Mouse (Mus musculus): Measurements from ENCODE around the gene Ifrd1. TPM values are rescaled to one million over a fixed set of nuclear protein-coding genes. Genes with fewer than 3 reads are reported as not detected.

The Ifrd1 gene
- polyA plus RNA-seq, 2 experiments: 45.1 to 120 TPM

- H3K4me1 ChIP-seq (ENCODE audit: control insufficient read depth, insufficient read depth, low read length): no peaks in the 10 kb centered on the region
- H3K27me3 ChIP-seq (ENCODE audit: control insufficient read depth, insufficient read depth, low read length): no peaks in the 10 kb centered on the region
- WGBS: 72% methylated on average over 4 of the region's 4 CpGs
- H3K27ac ChIP-seq (replicated peaks; ENCODE audit: low read depth, low read length): no peak overlapping the region
- H3K9me3 ChIP-seq (ENCODE audit: control insufficient read depth, low read length): no peaks in the 10 kb centered on the region
- no peak for TF ChIP-seq POLR2A (IDR thresholded peaks at IDR 0.05; ENCODE audit: borderline replicate concordance, extremely low read depth, insufficient read depth, insufficient read length)
- DNase-seq (ENCODE audit: low spot score) (no peak), ATAC-seq (ENCODE audit: low FRiP score, low read depth) (no peak)
- H3K36me3 ChIP-seq (ENCODE audit: control insufficient read depth, insufficient read depth, low read length): no peaks in the 10 kb centered on the region
- H3K4me2 ChIP-seq (replicated peaks; ENCODE audit: low read depth, low read length, severe bottlenecking): no peak overlapping the region
- no peak overlapping the region for H3K9ac ChIP-seq (ENCODE audit: low read depth, low read length, severe bottlenecking)
- no peak overlapping the region for H3K4me3 ChIP-seq (replicated peaks; ENCODE audit: low read length)
These were observed 5.1 kb downstream of the Ifrd1 start for GRCm38 (mm10) chr12:40243241-40243640.

- Histone ChIP-seq H3K4me2 (replicated peaks; ENCODE audit: low read depth, low read length, severe bottlenecking) (no peak overlapping the region), H3K9me3 (ENCODE audit: control insufficient read depth, low read length) (no peaks in the 10 kb centered on the region), H3K27me3 (ENCODE audit: control insufficient read depth, insufficient read depth, low read length) (no peaks in the 10 kb centered on the region), H3K9ac (ENCODE audit: low read depth, low read length, severe bottlenecking) (no peak overlapping the region), H3K4me3 (replicated peaks; ENCODE audit: low read length) (no peak overlapping the region), H3K4me1 (ENCODE audit: control insufficient read depth, insufficient read depth, low read length) (no peaks in the 10 kb centered on the region), H3K27ac (replicated peaks; ENCODE audit: low read depth, low read length) (no peak overlapping the region), H3K36me3 (ENCODE audit: control insufficient read depth, insufficient read depth, low read length) (no peaks in the 10 kb centered on the region)
- TF ChIP-seq POLR2A (IDR thresholded peaks at IDR 0.05; ENCODE audit: borderline replicate concordance, extremely low read depth, insufficient read depth, insufficient read length): no peak
- ATAC-seq (ENCODE audit: low FRiP score, low read depth) (no peak), DNase-seq (ENCODE audit: low spot score) (no peak)
- WGBS: 93% methylated on average over 7 of the region's 7 CpGs
These were observed 9.1 kb downstream of the Ifrd1 start for GRCm38 (mm10) chr12:40239161-40239560.

- 77% methylated on average over 1 of the region's 1 CpGs for WGBS
These were observed 16.1 kb downstream of the Ifrd1 start for GRCm38 (mm10) chr12:40232231-40232630.

GRCm38 (mm10) chr12:40231632-40232031, 16.7 kb downstream of the Ifrd1 start:
- no peak overlapping the region for H3K27ac ChIP-seq (replicated peaks; ENCODE audit: low read depth, low read length)
- H3K9ac ChIP-seq (ENCODE audit: low read depth, low read length, severe bottlenecking): no peak overlapping the region
- WGBS: 86% methylated on average over 2 of the region's 2 CpGs
- ATAC-seq (ENCODE audit: low FRiP score, low read depth) (no peak), DNase-seq (ENCODE audit: low spot score) (no peak)
- no peaks in the 10 kb centered on the region for H3K27me3 ChIP-seq (ENCODE audit: control insufficient read depth, insufficient read depth, low read length)
- H3K4me1 ChIP-seq (ENCODE audit: control insufficient read depth, insufficient read depth, low read length): no peaks in the 10 kb centered on the region
- H3K4me2 ChIP-seq (replicated peaks; ENCODE audit: low read depth, low read length, severe bottlenecking): no peak overlapping the region
- H3K4me3 ChIP-seq (replicated peaks; ENCODE audit: low read length): no peak overlapping the region
- TF ChIP-seq POLR2A (IDR thresholded peaks at IDR 0.05; ENCODE audit: borderline replicate concordance, extremely low read depth, insufficient read depth, insufficient read length): no peak
- H3K9me3 ChIP-seq (ENCODE audit: control insufficient read depth, low read length): no peaks in the 10 kb centered on the region
- no peaks in the 10 kb centered on the region for H3K36me3 ChIP-seq (ENCODE audit: control insufficient read depth, insufficient read depth, low read length)

More at GRCm38 (mm10) chr12:40232231-40232630, 16.1 kb downstream of the Ifrd1 start:
- Histone ChIP-seq H3K9me3 (ENCODE audit: control insufficient read depth, low read length) (no peaks in the 10 kb centered on the region), H3K36me3 (ENCODE audit: control insufficient read depth, insufficient read depth, low read length) (no peaks in the 10 kb centered on the region), H3K27me3 (ENCODE audit: control insufficient read depth, insufficient read depth, low read length) (no peaks in the 10 kb centered on the region), H3K4me2 (replicated peaks; ENCODE audit: low read depth, low read length, severe bottlenecking) (no peak overlapping the region), H3K27ac (replicated peaks; ENCODE audit: low read depth, low read length) (no peak overlapping the region), H3K4me1 (ENCODE audit: control insufficient read depth, insufficient read depth, low read length) (no peaks in the 10 kb centered on the region), H3K4me3 (replicated peaks; ENCODE audit: low read length) (no peak overlapping the region), H3K9ac (ENCODE audit: low read depth, low read length, severe bottlenecking) (no peak overlapping the region)
- no peak for ATAC-seq (ENCODE audit: low FRiP score, low read depth)
- no peak for DNase-seq (ENCODE audit: low spot score)
- no peak for TF ChIP-seq POLR2A (IDR thresholded peaks at IDR 0.05; ENCODE audit: borderline replicate concordance, extremely low read depth, insufficient read depth, insufficient read length)

- H3K4me3 ChIP-seq (replicated peaks; ENCODE audit: low read length): no peak overlapping the region
- H3K9me3 ChIP-seq (ENCODE audit: control insufficient read depth, low read length): no peaks in the 10 kb centered on the region
- ATAC-seq (ENCODE audit: low FRiP score, low read depth) (no peak), DNase-seq (ENCODE audit: low spot score) (no peak)
- TF ChIP-seq POLR2A (IDR thresholded peaks at IDR 0.05; ENCODE audit: borderline replicate concordance, extremely low read depth, insufficient read depth, insufficient read length): no peak
- peaks cover 20% of the 10 kb centered on the region for H3K4me1 ChIP-seq (ENCODE audit: control insufficient read depth, insufficient read depth, low read length)
- 95% methylated on average over 9 of the region's 9 CpGs for WGBS
- H3K9ac ChIP-seq (ENCODE audit: low read depth, low read length, severe bottlenecking): no peak overlapping the region
- no peak overlapping the region for H3K4me2 ChIP-seq (replicated peaks; ENCODE audit: low read depth, low read length, severe bottlenecking)
- H3K27me3 ChIP-seq (ENCODE audit: control insufficient read depth, insufficient read depth, low read length): no peaks in the 10 kb centered on the region
- H3K36me3 ChIP-seq (ENCODE audit: control insufficient read depth, insufficient read depth, low read length): no peaks in the 10 kb centered on the region
- no peak overlapping the region for H3K27ac ChIP-seq (replicated peaks; ENCODE audit: low read depth, low read length)
These were observed 24.0 kb downstream of the Ifrd1 start for GRCm38 (mm10) chr12:40224171-40224880.

Measured in limb, embryonic 14.5 days (tissue).